Mouse (Mus musculus) liver, adult 2 months (tissue): ENCODE measurements at regions not wholly inside any gene's neighbourhood (a gene's known extent, or its start where the extent isn't known, plus 50 kb on each side); places are given as distances from the start of the nearest gene placed in this dataset.

Experiments
- CTCF ChIP-seq: fragments of 200-500 bp; IDR thresholded peaks from 2 replicates; pipeline ENCODE4 v1.5.1; 2011; ENCODE audit warnings: low read depth, low read length, control low read depth
- POLR2A ChIP-seq: fragments of 200-500 bp; IDR thresholded peaks from 2 replicates; pipeline ENCODE4 v1.6.1; 2011; ENCODE audit warnings: low read length, control low read depth; ENCODE audit not compliant: insufficient read depth; ENCODE audit errors: extremely low read depth

GRCm38 (mm10) chr15:68342542-68342941 lies 1841.8 kb upstream of the Lrrc6 start:
- no peak for TF ChIP-seq CTCF
- TF ChIP-seq POLR2A = no peak
